Mouse (Mus musculus) adrenal gland, adult 2 months (tissue): ENCODE results near the gene Cd4. TPM values are rescaled to one million over a fixed set of nuclear protein-coding genes. Genes with fewer than 3 reads are reported as not detected.

ENCODE experiments used
- polyA plus RNA-seq: library from polyadenylated mRNA; depleted of rRNA; stranded (reverse); fragments of >200 nt; gene quantifications from 2 replicates; pipeline ENCODE4 v1.2.3, GENCODE M21; 2012; rRNA removed
- total RNA-seq, 2 experiments: library from RNA; stranded (reverse); gene quantifications; 2 replicates each; pipeline ENCODE4 v1.2.3; 2021

Gene Cd4
- total and polyA plus RNA-seq, 3 experiments, result 0.31 to 0.61 (median 0.55) TPM

Other genes with a start within 250 kb of the Cd4 start
- gene Lpcat3, start 225.2 kb downstream of the Cd4 start, total RNA-seq, result 100 to 1,000 TPM in 1 of 2 experiments, 10 to 100 TPM in 1; 92.1 to 138 TPM
- 141 and 155 TPM in 2 replicates for gene Lpcat3, start 225.2 kb downstream of the Cd4 start, polyA plus RNA-seq
- gene Emg1, start 176.0 kb downstream of the Cd4 start, total RNA-seq, result 10 to 100 TPM; 80.6 to 82.6 TPM
- gene Emg1, start 176.0 kb downstream of the Cd4 start, polyA plus RNA-seq, result 16.6 and 17.0 TPM in 2 replicates
- 100 to 1,000 TPM; 286 to 294 TPM for gene Phb2, start 175.9 kb downstream of the Cd4 start, total RNA-seq
- gene Phb2, start 175.9 kb downstream of the Cd4 start, polyA plus RNA-seq, result 128 and 181 TPM in 2 replicates
- 10 to 100 TPM in 1 of 2 experiments, 1 to 10 TPM in 1; 6.5 to 11.2 TPM for gene Ptpn6, start 149.5 kb downstream of the Cd4 start, total RNA-seq
- gene Ptpn6, start 149.5 kb downstream of the Cd4 start, polyA plus RNA-seq, result 6.1 and 6.8 TPM in 2 replicates
- 100 to 1,000 TPM; 357 to 360 TPM for gene Grcc10, start 146.8 kb downstream of the Cd4 start, total RNA-seq
- 233 and 246 TPM in 2 replicates for gene Grcc10, start 146.8 kb downstream of the Cd4 start, polyA plus RNA-seq
- gene Gm45234, start 132.2 kb downstream of the Cd4 start, total RNA-seq, result not detected
- gene Gm45234, start 132.2 kb downstream of the Cd4 start, polyA plus RNA-seq, result not detected in 2 replicates
- gene Atn1, start 131.7 kb downstream of the Cd4 start, total RNA-seq, result 10 to 100 TPM; 76.8 to 86.3 TPM
- gene Atn1, start 131.7 kb downstream of the Cd4 start, polyA plus RNA-seq, result 73.3 and 110 TPM in 2 replicates
- gene Eno2, start 118.5 kb downstream of the Cd4 start, total RNA-seq, result 10 to 100 TPM; 12.4 to 35.9 TPM
- 8.3 and 16.5 TPM in 2 replicates for gene Eno2, start 118.5 kb downstream of the Cd4 start, polyA plus RNA-seq
- gene Lrrc23, start 108.5 kb downstream of the Cd4 start, total RNA-seq, result under 1 TPM; 0.29 to 0.38 TPM
- gene Lrrc23, start 108.5 kb downstream of the Cd4 start, polyA plus RNA-seq, result 0.16 and 0.32 TPM in 2 replicates
- gene Spsb2, start 79.6 kb downstream of the Cd4 start, total RNA-seq, result 10 to 100 TPM; 19.6 to 28.0 TPM
- gene Spsb2, start 79.6 kb downstream of the Cd4 start, polyA plus RNA-seq, result 34.0 and 40.0 TPM in 2 replicates
- gene Tpi1, start 73.9 kb downstream of the Cd4 start, total RNA-seq, result 100 to 1,000 TPM; 385 to 502 TPM
- gene Tpi1, start 73.9 kb downstream of the Cd4 start, polyA plus RNA-seq, result 237 and 285 TPM in 2 replicates
- gene Usp5, start 58.7 kb downstream of the Cd4 start, total RNA-seq, result 100 to 1,000 TPM; 103 to 132 TPM
- gene Usp5, start 58.7 kb downstream of the Cd4 start, polyA plus RNA-seq, result 102 and 111 TPM in 2 replicates
- gene Cdca3, start 58.7 kb downstream of the Cd4 start, total RNA-seq, result 1 to 10 TPM; 2.2 to 3.9 TPM
- 5.9 and 8.6 TPM in 2 replicates for gene Cdca3, start 58.7 kb downstream of the Cd4 start, polyA plus RNA-seq
- gene Gnb3, start 47.9 kb downstream of the Cd4 start, total RNA-seq, result 10 to 100 TPM in 1 of 2 experiments, 1 to 10 TPM in 1; 6.7 to 12.2 TPM
- 9.2 and 11.9 TPM in 2 replicates for gene Gnb3, start 47.9 kb downstream of the Cd4 start, polyA plus RNA-seq
- gene P3h3, start 30.5 kb downstream of the Cd4 start, total RNA-seq, result 10 to 100 TPM; 16.8 to 23.6 TPM
- 42.6 and 48.6 TPM in 2 replicates for gene P3h3, start 30.5 kb downstream of the Cd4 start, polyA plus RNA-seq
- 1 to 10 TPM; 1.1 to 2.5 TPM for gene Gpr162, start 24.2 kb downstream of the Cd4 start, total RNA-seq
- gene Gpr162, start 24.2 kb downstream of the Cd4 start, polyA plus RNA-seq, result 1.9 and 2.4 TPM in 2 replicates
- 1 to 10 TPM; 1.1 to 1.5 TPM for gene Lag3, start 23.5 kb upstream of the Cd4 start, total RNA-seq
- gene Lag3, start 23.5 kb upstream of the Cd4 start, polyA plus RNA-seq, result 2.1 and 2.5 TPM in 2 replicates
- gene Ptms, start 31.9 kb upstream of the Cd4 start, total RNA-seq, result 100 to 1,000 TPM; 828 to 858 TPM
- gene Ptms, start 31.9 kb upstream of the Cd4 start, polyA plus RNA-seq, result 2,208 and 2,873 TPM in 2 replicates
- gene Mlf2, start 43.2 kb upstream of the Cd4 start, total RNA-seq, result 100 to 1,000 TPM; 269 to 320 TPM
- gene Mlf2, start 43.2 kb upstream of the Cd4 start, polyA plus RNA-seq, result 390 and 451 TPM in 2 replicates
- 100 to 1,000 TPM; 128 to 152 TPM for gene Cops7a, start 77.3 kb upstream of the Cd4 start, total RNA-seq
- 220 and 384 TPM in 2 replicates for gene Cops7a, start 77.3 kb upstream of the Cd4 start, polyA plus RNA-seq
- 1 to 10 TPM in 1 of 2 experiments, under 1 TPM in 1; 0.89 to 2.0 TPM for gene Pianp, start 108.5 kb upstream of the Cd4 start, total RNA-seq
- gene Pianp, start 108.5 kb upstream of the Cd4 start, polyA plus RNA-seq, result 4.2 and 9.0 TPM in 2 replicates
- gene Zfp384, start 120.9 kb upstream of the Cd4 start, total RNA-seq, result 10 to 100 TPM; 38.5 to 56.9 TPM
- 70.6 and 98.2 TPM in 2 replicates for gene Zfp384, start 120.9 kb upstream of the Cd4 start, polyA plus RNA-seq
- 10 to 100 TPM; 51.0 to 60.6 TPM for gene Ing4, start 151.5 kb upstream of the Cd4 start, total RNA-seq
- 35.5 and 37.4 TPM in 2 replicates for gene Ing4, start 151.5 kb upstream of the Cd4 start, polyA plus RNA-seq
- gene Acrbp, start 161.5 kb upstream of the Cd4 start, total RNA-seq, result 10 to 100 TPM in 1 of 2 experiments, 1 to 10 TPM in 1; 4.4 to 12.2 TPM
- gene Acrbp, start 161.5 kb upstream of the Cd4 start, polyA plus RNA-seq, result 14.0 and 15.9 TPM in 2 replicates
- under 1 TPM; 0.61 to 0.83 TPM for gene Lpar5, start 179.7 kb upstream of the Cd4 start, total RNA-seq
- gene Lpar5, start 179.7 kb upstream of the Cd4 start, polyA plus RNA-seq, result 3.1 and 4.3 TPM in 2 replicates
- 100 to 1,000 TPM; 139 to 156 TPM for gene Chd4, start 207.8 kb upstream of the Cd4 start, total RNA-seq
- 54.1 and 58.1 TPM in 2 replicates for gene Chd4, start 207.8 kb upstream of the Cd4 start, polyA plus RNA-seq
- gene Nop2, start 243.7 kb upstream of the Cd4 start, total RNA-seq, result 10 to 100 TPM; 40.9 to 51.7 TPM
- 8.0 and 12.0 TPM in 2 replicates for gene Nop2, start 243.7 kb upstream of the Cd4 start, polyA plus RNA-seq